Mouse (Mus musculus) CH12.LX (cell line): ENCODE measurements around the gene Cilp. TPM values are rescaled to one million over a fixed set of nuclear protein-coding genes. Genes with fewer than 3 reads are reported as not detected.

Source experiments
- DNase-seq: peaks from one replicate; pipeline ENCODE4 v3.0.0-alpha.2; 2013; ENCODE audit errors: extremely low read depth
- H3K27ac ChIP-seq: 2 replicates; pipeline ENCODE4 v1.5.1; 2012; ENCODE audit warnings: low read depth, mild to moderate bottlenecking, control low read depth, moderate library complexity; ENCODE audit not compliant: insufficient read depth
- H3K27me3 ChIP-seq: replicated peaks from 2 replicates; pipeline ENCODE3; 2012; ENCODE audit warnings: inconsistent platforms
- H3K36me3 ChIP-seq, 2 experiments: replicated peaks in 1 of 2; 2 replicates each; pipeline versions ENCODE3 to v1.6.1; 2012; ENCODE audit warnings: inconsistent platforms in 1 of 2, low read length in 1 of 2, mild to moderate bottlenecking in 1 of 2, mixed read lengths in 1 of 2, moderate library complexity in 1 of 2; ENCODE audit not compliant: control insufficient read depth in 1 of 2, insufficient read depth in 1 of 2
- H3K4me1 ChIP-seq, 2 experiments: 2 replicates each; pipeline ENCODE4 v1.6.1; 2012; ENCODE audit warnings: inconsistent platforms in 1 of 2, moderate library complexity in 1 of 2; ENCODE audit not compliant: insufficient read depth in 2 of 2, control insufficient read depth in 1 of 2
- H3K4me2 ChIP-seq: 2 replicates; pipeline ENCODE4 v1.6.1; 2012; ENCODE audit warnings: low read depth, mild to moderate bottlenecking, control low read depth; ENCODE audit not compliant: poor library complexity, insufficient read depth, severe bottlenecking
- H3K4me3 ChIP-seq, 3 experiments: fragments of 150-350 bp in 1 of 3; sonication (generic) in 1 of 3; replicated peaks in 1 of 3; 2 replicates each; pipeline versions ENCODE3 to v1.5.1; 2011 to 2012; ENCODE audit warnings: low read depth in 2 of 3, low read length in 2 of 3, mild to moderate bottlenecking in 2 of 3, moderate library complexity in 2 of 3, control low read depth in 1 of 3, improper control_type of control experiment in 1 of 3, inconsistent platforms in 1 of 3, mixed read lengths in 1 of 3; ENCODE audit not compliant: poor library complexity in 1 of 3
- H3K79me2 ChIP-seq: replicated peaks from 2 replicates; pipeline ENCODE4 v1.6.1; 2012; ENCODE audit warnings: mild to moderate bottlenecking, moderate library complexity; ENCODE audit not compliant: control insufficient read depth, poor library complexity, insufficient read depth, severe bottlenecking; ENCODE audit errors: extremely low read depth
- H3K9ac ChIP-seq: 2 replicates; pipeline ENCODE4 v1.6.1; 2012; ENCODE audit warnings: low read depth, mild to moderate bottlenecking, control low read depth, moderate library complexity; ENCODE audit not compliant: insufficient read depth
- H3K9me3 ChIP-seq: replicated peaks from 2 replicates; pipeline ENCODE3; 2012; ENCODE audit warnings: low read length, inconsistent platforms, mixed read lengths
- CHD1 ChIP-seq: IDR thresholded peaks from 2 replicates; pipeline ENCODE4 v1.6.1; 2012; ENCODE audit warnings: low read depth, low read length, improper control_type of control experiment, inconsistent platforms
- E2F4 ChIP-seq: IDR thresholded peaks from 2 replicates; pipeline ENCODE4 v1.6.1; 2011; ENCODE audit warnings: low read depth, low read length, improper control_type of control experiment; ENCODE audit not compliant: insufficient replicate concordance
- ELF1 ChIP-seq: IDR thresholded peaks from 2 replicates; pipeline ENCODE4 v1.6.1; 2014; ENCODE audit warnings: low read depth, mild to moderate bottlenecking, inconsistent platforms, low read length, improper control_type of control experiment
- ETS1 ChIP-seq: conservative IDR thresholded peaks from 2 replicates; pipeline ENCODE4 v1.6.1; 2012; ENCODE audit warnings: low read depth, mild to moderate bottlenecking, inconsistent platforms, low read length, improper control_type of control experiment, moderate library complexity
- GABPA ChIP-seq: IDR thresholded peaks from 2 replicates; pipeline ENCODE4 v1.6.1; 2012; ENCODE audit warnings: low read depth, low read length, improper control_type of control experiment, inconsistent platforms; ENCODE audit not compliant: insufficient replicate concordance
- HCFC1 ChIP-seq: IDR thresholded peaks from 2 replicates; pipeline ENCODE4 v1.6.1; 2012; ENCODE audit warnings: low read depth, mild to moderate bottlenecking, inconsistent platforms, low read length, improper control_type of control experiment
- MAX ChIP-seq: IDR thresholded peaks from 2 replicates; pipeline ENCODE4 v1.6.1; 2011; ENCODE audit warnings: low read length, improper control_type of control experiment
- MYC ChIP-seq: IDR thresholded peaks from 2 replicates; pipeline ENCODE4 v1.6.1; 2011; ENCODE audit warnings: low read depth, mild to moderate bottlenecking, improper control_type of control experiment, low read length
- NELFE ChIP-seq: IDR thresholded peaks from 2 replicates; pipeline ENCODE4 v1.6.1; 2011; ENCODE audit warnings: low read depth, low read length, improper control_type of control experiment
- PAX5 ChIP-seq: IDR thresholded peaks from 2 replicates; pipeline ENCODE4 v1.6.1; 2012; ENCODE audit warnings: low read length, inconsistent platforms, mixed read lengths
- POLR2AphosphoS2 ChIP-seq: IDR thresholded peaks from 2 replicates; pipeline ENCODE4 v1.6.1; 2011; ENCODE audit warnings: low read depth, low read length, improper control_type of control experiment
- RAD21 ChIP-seq: IDR thresholded peaks from 2 replicates; pipeline ENCODE4 v1.6.1; 2011; ENCODE audit warnings: low read depth, mild to moderate bottlenecking, low read length, improper control_type of control experiment, moderate library complexity
- SIN3A ChIP-seq: IDR thresholded peaks from 2 replicates; pipeline ENCODE4 v1.6.1; 2012; ENCODE audit warnings: low read length, improper control_type of control experiment, inconsistent platforms
- SMC3 ChIP-seq: IDR thresholded peaks from 2 replicates; pipeline ENCODE4 v1.6.1; 2011; ENCODE audit warnings: low read depth, low read length, improper control_type of control experiment
- TBP ChIP-seq: conservative IDR thresholded peaks from 2 replicates; pipeline ENCODE4 v1.6.1; 2011; ENCODE audit warnings: low read depth, low read length, improper control_type of control experiment
- TCF12 ChIP-seq: IDR thresholded peaks from 2 replicates; pipeline ENCODE4 v1.6.1; 2014; ENCODE audit warnings: low read depth, mild to moderate bottlenecking, inconsistent platforms, low read length, improper control_type of control experiment
- USF2 ChIP-seq: conservative IDR thresholded peaks from 2 replicates; pipeline ENCODE4 v1.6.1; 2011; ENCODE audit warnings: low read depth, low read length, improper control_type of control experiment
- ZMIZ1 ChIP-seq: IDR thresholded peaks from 2 replicates; pipeline ENCODE4 v1.6.1; 2012; ENCODE audit warnings: low read depth, mild to moderate bottlenecking, inconsistent platforms, low read length, improper control_type of control experiment
- ZNF384 ChIP-seq: IDR thresholded peaks from 2 replicates; pipeline ENCODE4 v1.6.1; 2012; ENCODE audit warnings: low read depth, low read length, improper control_type of control experiment, inconsistent platforms
- dilution Hi-C: fragments of 300-500 bp; cut with MboI; formaldehyde crosslinking; loops from 2 replicates; pipeline ENCODE4 v1.14.3; 2020; ENCODE audit warnings: low sequenced_read_pairs; ENCODE audit not compliant: extremely low pct_unique_long_range_greater_than_20kb, extremely low pct_ligation_motif_present
- in situ Hi-C: fragments of 300-500 bp; cut with MboI; formaldehyde crosslinking; loops from 3 replicates; pipeline ENCODE4 v1.14.3; 2019; ENCODE audit warnings: low sequenced_read_pairs, low pct_ligation_motif_present, low pct_unique_long_range_greater_than_20kb, mixed read lengths
- polyA plus RNA-seq: library from polyadenylated mRNA; unstranded; fragments of >175 nt; gene quantifications from 2 replicates; pipeline ENCODE4 v1.2.1, GENCODE M21; 2012; ENCODE audit warnings: low read depth; ENCODE audit not compliant: insufficient read length
- total RNA-seq, 2 experiments: library from RNA; depleted of rRNA; stranded (reverse); fragments of 300-350 nt in 1 of 2; fragments of >200 nt in 1 of 2; gene quantifications; 2 replicates each; pipeline ENCODE4 v1.2.3; 2012 to 2014

Gene Cilp
- total and polyA plus RNA-seq, 3 experiments = not detected

DNA sequence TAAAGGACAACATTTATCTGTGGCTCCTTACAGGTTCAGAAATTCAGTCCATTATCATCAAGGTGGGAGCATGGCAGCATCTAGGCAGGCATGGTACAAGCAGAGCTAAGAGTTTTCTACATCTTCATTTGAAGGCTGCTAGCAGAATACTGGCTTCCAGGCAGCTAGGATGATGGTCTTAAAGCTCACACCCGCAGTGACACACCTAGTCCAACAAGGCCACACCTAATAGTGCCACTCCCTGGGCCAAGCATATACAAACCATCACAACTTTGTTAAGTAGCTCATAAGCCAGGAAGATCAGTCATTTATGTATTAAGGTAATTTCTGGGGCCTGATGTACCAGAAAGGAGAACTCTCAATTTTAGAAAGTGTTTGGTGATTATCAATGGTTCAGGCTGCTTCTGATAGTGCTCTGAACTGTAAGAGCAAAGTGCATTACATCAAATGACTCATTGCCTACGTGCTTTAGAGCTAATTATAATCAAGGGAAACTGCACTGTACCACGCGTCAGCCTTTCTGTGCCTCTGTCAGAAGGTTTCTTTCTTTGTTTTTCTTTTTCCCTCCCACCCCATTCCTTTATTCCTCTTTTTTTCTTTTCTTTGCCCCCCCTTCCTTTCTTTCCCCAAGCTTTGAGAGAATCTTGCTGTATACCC lies 37.5 kb downstream of the Cilp start:
- Histone ChIP-seq H3K9ac (no peak overlapping the region), H3K79me2 (no peaks in the 10 kb centered on the region), H3K27ac (no peak overlapping the region), H3K4me3 (no peak overlapping the region), H3K4me2 (no peak overlapping the region), H3K4me1 (peaks cover 3 to 5% of the 10 kb centered on the region in 2 experiments; a peak in 1 of 4 replicates), H3K36me3 (peaks cover 35 to 78% of the 10 kb centered on the region in 2 experiments), H3K27me3 (no peaks in the 10 kb centered on the region), H3K9me3 (no peaks in the 10 kb centered on the region)
- in situ Hi-C loops (no loop called here), dilution Hi-C loops (no loop called here)
- TF ChIP-seq E2F4 (no peak), ELF1 (no peak), ZMIZ1 (no peak)
- no peak for DNase-seq

DNA sequence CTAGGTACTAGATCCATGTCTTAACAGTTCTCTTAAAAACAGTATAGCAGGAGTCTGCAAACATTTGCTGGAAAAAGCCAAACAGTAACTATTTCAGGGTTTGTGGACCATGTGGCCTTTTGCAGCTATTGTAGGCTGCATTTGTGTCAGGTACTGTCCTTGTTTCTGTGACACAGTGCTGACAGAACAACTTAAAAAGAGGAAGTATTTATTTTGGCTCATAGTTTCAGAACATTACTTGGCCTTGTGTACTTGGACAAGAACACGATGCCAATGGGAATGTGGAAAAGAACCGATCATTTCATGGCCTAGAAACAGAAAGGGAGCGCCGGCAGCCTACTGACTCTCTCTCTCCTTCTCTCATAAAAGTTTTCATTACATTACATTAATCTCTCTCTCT lies 38.6 kb downstream of the Cilp start:
- TF ChIP-seq POLR2AphosphoS2 = no peak
- TF ChIP-seq PAX5 = no peak
- no peak for TF ChIP-seq ETS1
- no peak for TF ChIP-seq NELFE
- TF ChIP-seq CHD1 = no peak
- TF ChIP-seq SIN3A = no peak
- no peak for TF ChIP-seq GABPA
- TF ChIP-seq USF2 = no peak
- TF ChIP-seq TCF12 = no peak
- no peak for TF ChIP-seq RAD21
- no peak for TF ChIP-seq MAX
- TF ChIP-seq, all 38 proteins: peak for 0
- DNase-seq = no peak
- dilution Hi-C loops = no loop called here
- Histone ChIP-seq H3K4me3 (no peak overlapping the region), H3K4me1 (peaks cover 3 to 5% of the 10 kb centered on the region in 2 experiments; a peak in 1 of 4 replicates), H3K4me2 (no peak overlapping the region), H3K27ac (no peak overlapping the region), H3K9ac (no peak overlapping the region), H3K9me3 (no peaks in the 10 kb centered on the region), H3K27me3 (no peaks in the 10 kb centered on the region), H3K79me2 (no peaks in the 10 kb centered on the region), H3K36me3 (peaks cover 34 to 78% of the 10 kb centered on the region in 2 experiments)
- in situ Hi-C loops = no loop called here

- no peak for TF ChIP-seq SMC3
- TF ChIP-seq TBP = no peak
- no peak for TF ChIP-seq MYC
- no peak for TF ChIP-seq HCFC1
- no peak for TF ChIP-seq ZNF384
- no peak for DNase-seq
- peaks cover 39 to 78% of the 10 kb centered on the region in 2 experiments for H3K36me3 ChIP-seq
These were observed 39.3 kb downstream of the Cilp start for GRCm38 (mm10) chr9:65304300-65304699.

More at GRCm38 (mm10) chr9:65304300-65304699, 39.3 kb downstream of the Cilp start:
- Histone ChIP-seq H3K4me1 (peaks cover 3 to 5% of the 10 kb centered on the region in 2 experiments; a peak in 1 of 4 replicates), H3K4me3 (no peak overlapping the region), H3K9me3 (no peaks in the 10 kb centered on the region), H3K4me2 (no peak overlapping the region), H3K79me2 (no peaks in the 10 kb centered on the region), H3K9ac (no peak overlapping the region), H3K27me3 (no peaks in the 10 kb centered on the region), H3K27ac (no peak overlapping the region)
- in situ Hi-C loops = no loop called here
- dilution Hi-C loops = no loop called here
